Mouse (Mus musculus): ENCODE measurements around the gene Ugt1a6a. TPM values are rescaled to one million over a fixed set of nuclear protein-coding genes. Genes with fewer than 3 reads are reported as not detected.
A peak's percentile ranks its signal among the peaks of the same experiment; 100 is the strongest.
"Not testable (repeated sequence)": the region's sequence is repeated elsewhere in the genome, so short reads cannot be mapped to it uniquely, and the experiment has no call there.

The Ugt1a6a gene
- total and polyA plus RNA-seq, 3 experiments, result not detected

DNA sequence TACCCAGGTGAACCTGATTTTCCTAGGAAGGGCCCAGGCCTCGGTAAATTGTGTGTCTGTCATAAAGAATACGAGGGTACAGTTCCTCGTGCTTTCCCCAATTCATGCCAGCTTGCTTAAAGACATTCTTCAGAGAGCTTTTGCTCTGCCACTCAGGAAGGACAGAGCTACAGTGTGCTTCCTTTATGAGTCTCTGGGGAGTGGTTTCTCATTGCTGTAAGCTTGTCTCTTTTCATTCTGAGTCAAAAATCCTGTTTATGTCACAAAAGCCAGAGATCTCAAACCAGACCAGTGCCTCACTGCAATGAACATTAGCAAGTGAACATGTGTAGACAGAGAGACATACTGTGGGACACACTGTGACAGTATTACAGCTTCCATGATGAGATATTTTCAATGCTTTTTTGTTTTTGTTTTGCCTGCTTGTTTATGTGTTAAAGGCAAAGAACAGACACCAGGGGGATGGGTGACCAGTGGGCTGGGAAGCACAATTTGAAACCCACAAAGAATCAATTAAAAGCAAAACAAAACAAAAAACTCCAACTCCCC, 627 bp upstream of the Ugt1a6a start:
- TF ChIP-seq MEF2A (IDR thresholded peaks at IDR 0.05; ENCODE audit: extremely low read depth, insufficient replicate concordance, low read depth, low read length, poor library complexity, severe bottlenecking) (no peak), GATA1 (IDR thresholded peaks at IDR 0.05; ENCODE audit: low read depth, low read length) (no peak), NRF1 (IDR thresholded peaks at IDR 0.05; ENCODE audit: insufficient read depth, low read depth, low read length, poor library complexity, severe bottlenecking) (no peak), POLR2A (IDR thresholded peaks at IDR 0.05; ENCODE audit: control insufficient read depth in 1 of 2, insufficient read depth in 1 of 2, low read depth in 1 of 2, low read length in 2 of 2, poor library complexity in 1 of 2) (no peak), HCFC1 (IDR thresholded peaks at IDR 0.05; ENCODE audit: low read depth, low read length) (no peak), CHD1 (IDR thresholded peaks at IDR 0.05; ENCODE audit: low read depth, low read length) (no peak), TAL1 (IDR thresholded peaks at IDR 0.05; ENCODE audit: low read length) (no peak), UBTF (IDR thresholded peaks at IDR 0.05; ENCODE audit: borderline replicate concordance, insufficient read depth, low read depth, low read length) (no peak)
- no peak for DNase-seq (ENCODE audit: low read depth, low spot score)

DNA sequence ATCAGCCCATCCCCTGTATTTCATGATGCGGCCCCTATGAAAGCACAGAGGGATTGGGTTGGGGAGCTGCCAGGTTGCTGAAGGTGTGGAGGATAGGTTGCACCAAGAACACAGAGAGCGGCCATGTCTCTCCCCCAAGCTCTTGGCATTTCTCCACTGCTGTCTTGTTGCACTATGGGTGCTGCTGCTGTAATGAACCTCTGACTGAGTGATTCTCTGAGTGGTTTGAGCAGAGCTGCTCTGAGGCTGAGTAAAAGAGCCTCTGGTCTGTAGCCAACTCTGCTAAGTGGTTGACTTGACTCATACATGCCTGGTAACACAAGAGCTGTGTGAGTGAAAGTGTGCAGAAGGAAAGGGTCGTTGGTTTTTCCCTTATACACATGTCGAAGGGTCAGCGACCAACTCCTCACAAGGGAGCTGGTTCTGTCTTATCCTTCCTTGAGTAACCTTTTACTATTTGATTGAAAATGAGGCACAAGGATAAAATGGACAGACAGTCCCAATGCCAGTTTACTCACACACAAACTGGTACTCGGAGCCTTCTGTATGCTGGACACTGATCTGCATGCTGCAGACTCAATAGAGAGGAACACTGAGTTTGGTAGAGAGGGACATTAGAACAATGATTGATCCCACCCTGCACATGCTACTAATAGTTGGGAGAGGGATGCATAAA, 758 bp downstream of the Ugt1a6a start:
- not testable (repeated sequence) for H3K9me3 ChIP-seq (replicated peaks; ENCODE audit: insufficient read depth, low read length)

More for the DNA sequence above, 627 bp upstream of the Ugt1a6a start:
- Histone ChIP-seq H3K36me3 (ENCODE audit: control insufficient read depth in 1 of 2, insufficient read depth in 2 of 2, low read length in 2 of 2) (no peaks in the 10 kb centered on the region), H3K27ac (ENCODE audit: control insufficient read depth, low read depth, low read length) (no peak overlapping the region), H3K9me3 (replicated peaks; ENCODE audit: insufficient read depth, low read length) (no peaks in the 10 kb centered on the region), H3K79me2 (ENCODE audit: control insufficient read depth, insufficient read depth, low read length, poor library complexity) (no peaks in the 10 kb centered on the region), H3K9ac (ENCODE audit: control insufficient read depth, low read depth, low read length, poor library complexity, severe bottlenecking) (no peak overlapping the region), H3K27me3 (ENCODE audit: control insufficient read depth in 1 of 2, insufficient read depth in 2 of 2, low read length in 2 of 2) (no peaks in the 10 kb centered on the region), H3K4me3 (ENCODE audit: control insufficient read depth in 1 of 2, insufficient read depth in 1 of 2, low read depth in 2 of 2, low read length in 2 of 2) (no peak overlapping the region), H3K4me1 (ENCODE audit: control insufficient read depth in 1 of 2, insufficient read depth in 2 of 2, low read length in 2 of 2) (no peaks in the 10 kb centered on the region)

DNA sequence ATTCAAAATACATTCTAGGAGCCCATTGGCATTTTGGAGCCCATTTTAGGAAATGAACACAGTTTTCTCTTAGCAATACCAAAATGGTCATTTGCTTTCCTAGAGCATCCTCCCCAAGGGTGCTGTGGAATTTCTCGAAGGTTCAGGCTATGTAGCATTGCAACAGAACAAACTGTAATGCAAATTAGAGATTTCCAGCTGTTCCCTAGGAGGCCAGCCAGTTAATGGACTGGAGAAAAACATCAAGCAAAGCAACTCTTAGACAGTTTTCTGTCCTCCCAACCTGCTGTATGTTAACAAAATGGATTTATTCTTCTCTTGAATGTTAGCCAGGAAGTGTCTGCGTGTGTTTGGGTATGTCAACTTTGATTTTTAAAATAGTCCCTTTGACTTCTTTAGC, 2.0 kb downstream of the Ugt1a6a start:
- Histone ChIP-seq H3K9ac (ENCODE audit: control insufficient read depth, low read depth, low read length, poor library complexity, severe bottlenecking) (no peak overlapping the region), H3K4me1 (ENCODE audit: control insufficient read depth in 1 of 2, insufficient read depth in 2 of 2, low read length in 2 of 2) (no peaks in the 10 kb centered on the region), H3K27me3 (ENCODE audit: control insufficient read depth in 1 of 2, insufficient read depth in 2 of 2, low read length in 2 of 2) (no peaks in the 10 kb centered on the region), H3K9me3 (replicated peaks; ENCODE audit: insufficient read depth, low read length) (no peaks in the 10 kb centered on the region), H3K27ac (ENCODE audit: control insufficient read depth, low read depth, low read length) (no peak overlapping the region), H3K4me3 (ENCODE audit: control insufficient read depth in 1 of 2, insufficient read depth in 1 of 2, low read depth in 2 of 2, low read length in 2 of 2) (no peak overlapping the region), H3K79me2 (ENCODE audit: control insufficient read depth, insufficient read depth, low read length, poor library complexity) (no peaks in the 10 kb centered on the region), H3K36me3 (ENCODE audit: control insufficient read depth in 1 of 2, insufficient read depth in 2 of 2, low read length in 2 of 2) (no peaks in the 10 kb centered on the region)
- no peak for DNase-seq (ENCODE audit: low read depth, low spot score)
- TF ChIP-seq ZC3H11A (IDR thresholded peaks at IDR 0.05; ENCODE audit: low read depth, low read length) (no peak), TAL1 (IDR thresholded peaks at IDR 0.05; ENCODE audit: low read length) (no peak), UBTF (IDR thresholded peaks at IDR 0.05; ENCODE audit: borderline replicate concordance, insufficient read depth, low read depth, low read length) (no peak), KAT2A (conservative IDR thresholded peaks at IDR 0.05; ENCODE audit: low read depth, low read length) (no peak), MAX (IDR thresholded peaks at IDR 0.05; ENCODE audit: low read length) (no peak), TCF12 (IDR thresholded peaks at IDR 0.05; ENCODE audit: low read depth, low read length) (no peak), MEF2A (IDR thresholded peaks at IDR 0.05; ENCODE audit: extremely low read depth, insufficient replicate concordance, low read depth, low read length, poor library complexity, severe bottlenecking) (no peak), USF1 (IDR thresholded peaks at IDR 0.05; ENCODE audit: low read depth, low read length) (no peak), MYC (IDR thresholded peaks at IDR 0.05; ENCODE audit: low read depth, low read length) (no peak), POLR2A (IDR thresholded peaks at IDR 0.05; ENCODE audit: control insufficient read depth in 1 of 2, insufficient read depth in 1 of 2, low read depth in 1 of 2, low read length in 2 of 2, poor library complexity in 1 of 2) (no peak), RAD21 (IDR thresholded peaks at IDR 0.05; ENCODE audit: low read depth, low read length) (no peak), NELFE (IDR thresholded peaks at IDR 0.05; ENCODE audit: low read depth, low read length) (no peak), MYB (IDR thresholded peaks at IDR 0.05; ENCODE audit: low read depth, low read length) (no peak), JUND (IDR thresholded peaks at IDR 0.05; ENCODE audit: low read depth, low read length) (no peak), ZMIZ1 (IDR thresholded peaks at IDR 0.05; ENCODE audit: low read depth, low read length) (no peak), RCOR1 (IDR thresholded peaks at IDR 0.05; ENCODE audit: low read depth, low read length) (no peak), MXI1 (IDR thresholded peaks at IDR 0.05; ENCODE audit: low read depth, low read length) (no peak)

More for the DNA sequence above, 758 bp downstream of the Ugt1a6a start:
- not testable (repeated sequence) for H3K27me3 ChIP-seq (ENCODE audit: control insufficient read depth in 1 of 2, insufficient read depth in 2 of 2, low read length in 2 of 2); H3K4me1 ChIP-seq (ENCODE audit: control insufficient read depth in 1 of 2, insufficient read depth in 2 of 2, low read length in 2 of 2); H3K27ac ChIP-seq (ENCODE audit: control insufficient read depth, low read depth, low read length); H3K79me2 ChIP-seq (ENCODE audit: control insufficient read depth, insufficient read depth, low read length, poor library complexity); H3K36me3 ChIP-seq (ENCODE audit: control insufficient read depth in 1 of 2, insufficient read depth in 2 of 2, low read length in 2 of 2); H3K4me3 ChIP-seq (ENCODE audit: control insufficient read depth in 1 of 2, insufficient read depth in 1 of 2, low read depth in 2 of 2, low read length in 2 of 2); H3K9ac ChIP-seq (ENCODE audit: control insufficient read depth, low read depth, low read length, poor library complexity, severe bottlenecking)
- peak; percentile 18 for DNase-seq (ENCODE audit: low read depth, low spot score)
